Mouse (Mus musculus): ENCODE measurements at regions not wholly inside any gene's neighbourhood (a gene's known extent, or its start where the extent isn't known, plus 50 kb on each side); places are given as distances from the start of the nearest gene placed in this dataset.

GRCm38 (mm10) chr8:127802136-127802535 is 556.3 kb upstream of the Nrp1 start:
- peak overlapping the region; percentile 48 for H3K27ac ChIP-seq (ENCODE audit: insufficient read depth, low read length)
- no peak for TF ChIP-seq CTCF (IDR thresholded peaks at IDR 0.05; ENCODE audit: borderline replicate concordance, insufficient read depth, low read length)
- no peak overlapping the region for H3K4me3 ChIP-seq (ENCODE audit: insufficient read depth, low read length)
- peaks cover 12% of the 10 kb centered on the region for H3K4me1 ChIP-seq (ENCODE audit: control insufficient read depth, insufficient read depth, low read length)

DNA sequence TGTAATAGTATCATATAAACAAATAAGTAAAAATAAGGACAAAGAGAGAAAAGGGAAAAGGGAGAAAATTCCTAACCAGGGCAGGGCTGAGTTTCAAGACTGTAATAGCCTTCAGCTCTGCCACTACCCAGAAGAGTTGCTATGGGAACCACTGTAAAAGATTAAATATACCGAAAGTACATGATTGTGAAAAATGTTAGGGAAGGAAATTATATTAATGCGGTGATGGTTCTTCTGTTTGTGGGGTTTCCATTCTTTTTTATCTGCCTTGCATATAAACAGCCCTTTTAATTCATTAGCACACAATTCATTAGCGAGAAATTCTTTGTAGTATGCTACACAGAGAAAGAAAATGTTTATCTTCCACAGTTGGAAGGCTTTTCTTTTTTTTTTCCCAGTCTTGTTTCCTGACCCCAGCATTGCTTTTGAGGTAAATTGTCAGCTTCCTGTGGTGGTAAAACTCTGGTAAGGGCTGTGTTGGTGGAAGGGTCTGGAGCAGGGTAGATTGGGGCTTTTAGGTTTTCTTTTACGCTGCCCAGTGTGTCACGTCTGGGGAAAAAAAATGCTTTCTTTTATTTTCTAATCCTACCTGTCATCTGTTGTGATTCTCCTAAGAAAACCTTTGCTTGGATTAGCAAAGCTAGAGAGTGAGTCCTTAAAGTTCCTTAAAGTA is 555.6 kb upstream of the Nrp1 start:
- peaks cover 12% of the 10 kb centered on the region for H3K4me1 ChIP-seq (ENCODE audit: control insufficient read depth, insufficient read depth, low read length)
- TF ChIP-seq CTCF (IDR thresholded peaks at IDR 0.05; ENCODE audit: borderline replicate concordance, insufficient read depth, low read length) (no peak), POLR2A (IDR thresholded peaks at IDR 0.05; ENCODE audit: low read depth, low read length) (no peak)
- peak overlapping the region; percentile 48 for H3K27ac ChIP-seq (ENCODE audit: insufficient read depth, low read length)
- no peak overlapping the region for H3K4me3 ChIP-seq (ENCODE audit: insufficient read depth, low read length)

- Histone ChIP-seq H3K4me1 (ENCODE audit: control insufficient read depth, insufficient read depth, low read length) (no peaks in the 10 kb centered on the region), H3K4me3 (ENCODE audit: insufficient read depth, low read length) (no peak overlapping the region), H3K27ac (ENCODE audit: insufficient read depth, low read length) (no peak overlapping the region)
- TF ChIP-seq POLR2A (IDR thresholded peaks at IDR 0.05; ENCODE audit: low read depth, low read length): no peak
- no peak for TF ChIP-seq CTCF (IDR thresholded peaks at IDR 0.05; ENCODE audit: borderline replicate concordance, insufficient read depth, low read length)
These were observed 548.9 kb upstream of the Nrp1 start for GRCm38 (mm10) chr8:127809203-127810155.

- Histone ChIP-seq H3K27ac (ENCODE audit: insufficient read depth, low read length) (no peak overlapping the region), H3K4me1 (ENCODE audit: control insufficient read depth, insufficient read depth, low read length) (no peaks in the 10 kb centered on the region), H3K4me3 (ENCODE audit: insufficient read depth, low read length) (no peak overlapping the region)
- no peak for TF ChIP-seq POLR2A (IDR thresholded peaks at IDR 0.05; ENCODE audit: low read depth, low read length)
- no peak for TF ChIP-seq CTCF (IDR thresholded peaks at IDR 0.05; ENCODE audit: borderline replicate concordance, insufficient read depth, low read length)
These were observed 547.1 kb upstream of the Nrp1 start for GRCm38 (mm10) chr8:127811338-127811737.

- no peak for TF ChIP-seq CTCF (IDR thresholded peaks at IDR 0.05; ENCODE audit: borderline replicate concordance, insufficient read depth, low read length)
- no peak overlapping the region for H3K27ac ChIP-seq (ENCODE audit: insufficient read depth, low read length)
These were observed 543.5 kb upstream of the Nrp1 start for GRCm38 (mm10) chr8:127814785-127815523.

GRCm38 (mm10) chr8:127820741-127821170 is 537.6 kb upstream of the Nrp1 start:
- H3K4me1 ChIP-seq (ENCODE audit: control insufficient read depth, insufficient read depth, low read length): no peaks in the 10 kb centered on the region; the same call in none of the 2 replicates

More at GRCm38 (mm10) chr8:127814785-127815523, 543.5 kb upstream of the Nrp1 start:
- Histone ChIP-seq H3K4me1 (ENCODE audit: control insufficient read depth, insufficient read depth, low read length) (no peaks in the 10 kb centered on the region), H3K4me3 (ENCODE audit: insufficient read depth, low read length) (no peak overlapping the region)

GRCm38 (mm10) chr8:127821646-127822045 is 536.8 kb upstream of the Nrp1 start:
- Histone ChIP-seq H3K4me1 (ENCODE audit: control insufficient read depth, insufficient read depth, low read length) (no peaks in the 10 kb centered on the region; the same call in none of the 2 replicates), H3K27ac (ENCODE audit: insufficient read depth, low read length) (no peak overlapping the region)
- no peak for TF ChIP-seq POLR2A (IDR thresholded peaks at IDR 0.05; ENCODE audit: low read depth, low read length)
- no peak for TF ChIP-seq CTCF (IDR thresholded peaks at IDR 0.05; ENCODE audit: borderline replicate concordance, insufficient read depth, low read length)

More at GRCm38 (mm10) chr8:127820741-127821170, 537.6 kb upstream of the Nrp1 start:
- Histone ChIP-seq H3K4me3 (ENCODE audit: insufficient read depth, low read length) (no peak overlapping the region), H3K27ac (ENCODE audit: insufficient read depth, low read length) (no peak overlapping the region; the same call in 1 of the 2 replicates)
- TF ChIP-seq CTCF (IDR thresholded peaks at IDR 0.05; ENCODE audit: borderline replicate concordance, insufficient read depth, low read length) (no peak), POLR2A (IDR thresholded peaks at IDR 0.05; ENCODE audit: low read depth, low read length) (no peak)

GRCm38 (mm10) chr8:127825041-127825440 is 533.4 kb upstream of the Nrp1 start:
- no peak overlapping the region for H3K4me3 ChIP-seq (ENCODE audit: insufficient read depth, low read length)
- H3K27ac ChIP-seq (ENCODE audit: insufficient read depth, low read length): no peak overlapping the region
- H3K4me1 ChIP-seq (ENCODE audit: control insufficient read depth, insufficient read depth, low read length): no peaks in the 10 kb centered on the region; the same call in none of the 2 replicates
- TF ChIP-seq POLR2A (IDR thresholded peaks at IDR 0.05; ENCODE audit: low read depth, low read length) (no peak), CTCF (IDR thresholded peaks at IDR 0.05; ENCODE audit: borderline replicate concordance, insufficient read depth, low read length) (no peak)

More at GRCm38 (mm10) chr8:127821646-127822045, 536.8 kb upstream of the Nrp1 start:
- H3K4me3 ChIP-seq (ENCODE audit: insufficient read depth, low read length): no peak overlapping the region

DNA sequence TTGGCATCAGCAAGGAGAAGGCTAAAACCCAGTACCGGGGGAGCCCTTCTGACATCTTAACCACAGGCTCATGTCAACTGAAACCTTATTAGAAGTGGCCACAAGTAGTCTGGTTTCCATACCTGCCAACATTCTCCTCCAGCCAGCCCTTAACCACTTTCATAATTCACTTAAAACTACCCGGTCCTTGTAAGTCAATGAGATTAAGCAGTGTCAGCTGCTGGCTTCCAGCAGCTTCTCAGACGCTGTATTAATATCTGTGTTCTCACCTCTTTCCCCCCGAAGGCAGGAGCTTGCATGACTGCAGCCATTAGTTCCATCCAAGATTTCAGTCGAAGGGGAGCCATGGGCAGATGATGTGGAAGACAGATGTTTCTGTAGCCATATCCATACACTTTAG is 530.6 kb upstream of the Nrp1 start:
- H3K27ac ChIP-seq (ENCODE audit: insufficient read depth, low read length): no peak overlapping the region
- H3K4me1 ChIP-seq (ENCODE audit: control insufficient read depth, insufficient read depth, low read length): no peaks in the 10 kb centered on the region
- no peak overlapping the region for H3K4me3 ChIP-seq (ENCODE audit: insufficient read depth, low read length)
- no peak for TF ChIP-seq CTCF (IDR thresholded peaks at IDR 0.05; ENCODE audit: borderline replicate concordance, insufficient read depth, low read length)
- no peak for TF ChIP-seq POLR2A (IDR thresholded peaks at IDR 0.05; ENCODE audit: low read depth, low read length)
